In the genomic region with DNA sequence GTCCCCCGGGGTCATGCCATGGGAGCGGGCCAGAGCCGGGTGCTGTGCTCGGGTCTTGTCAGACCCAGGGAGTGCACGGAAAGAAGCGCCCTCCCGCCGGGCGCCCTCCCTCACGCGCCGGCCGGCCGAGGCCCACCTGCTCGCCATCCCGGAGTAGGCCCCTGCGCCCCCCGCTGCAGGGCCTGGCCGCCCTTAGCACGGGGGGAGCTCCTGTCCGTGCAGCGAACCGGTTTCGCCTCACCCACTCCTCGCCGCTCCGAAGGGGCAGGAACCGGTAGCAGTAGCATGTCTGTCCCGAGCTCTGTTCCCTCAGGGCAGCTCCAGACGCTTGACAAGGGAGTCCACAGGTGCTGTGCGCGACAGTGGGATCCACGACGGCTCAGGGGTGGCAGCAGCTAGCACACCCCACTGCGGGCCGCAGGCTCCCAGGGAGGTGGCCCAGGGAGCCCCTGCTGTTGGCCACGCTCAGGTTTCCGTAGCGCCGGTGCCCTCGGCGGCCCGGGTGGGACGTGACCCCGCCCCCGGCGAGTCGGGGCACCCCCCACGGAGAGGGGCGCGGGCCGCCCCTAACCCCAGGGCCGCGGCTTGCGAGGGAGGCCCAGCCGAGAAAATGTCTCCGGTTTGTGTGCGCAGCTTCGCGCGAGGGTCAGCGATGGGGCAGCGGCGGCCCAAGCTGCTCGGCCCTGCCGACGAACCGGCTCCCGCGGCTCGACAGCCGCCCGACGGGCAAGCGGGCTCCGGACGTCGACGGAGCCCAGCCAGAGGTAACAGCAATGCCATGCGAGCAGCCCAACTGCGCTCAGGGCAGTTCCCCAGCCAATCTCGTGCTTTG, we compare ENCODE assay signal across 8 mouse cellular contexts. TPM values are rescaled to one million over a fixed set of nuclear protein-coding genes. Genes with fewer than 3 reads are reported as not detected.
A peak's percentile ranks its signal among the peaks of the same experiment; 100 is the strongest.
DNase-seq lines count a peak whose midpoint lies in the region; ATAC-seq lines count a peak whose summit lies in the region.

A gene (minus strand): TSS at position 488 of the 832 bp plus-strand sequence.

- H3K36me3 ChIP-seq in intestine, embryonic 15.5 days, result no peaks in the 10 kb centered on the region

- H3K4me1 ChIP-seq in intestine, embryonic 15.5 days (replicated peaks), result peaks cover 14% of the 10 kb centered on the region

- H3K4me2 ChIP-seq in intestine, embryonic 15.5 days (replicated peaks), result peak within 1 kb of the TSS; percentile 90

- intact Hi-C loops in left cerebral cortex, postnatal 36 days (cut with DNase I), result loop anchor here (2.0 to 5.0 kb wide), 2 partner anchors 66 to 79 kb away; a partner anchor contains a TSS

- peak within 1 kb of the TSS; percentile 83 for H3K27ac ChIP-seq in intestine, embryonic 15.5 days

- ATAC-seq in intestine, embryonic 15.5 days, result peak; percentile 28; the same call in 1 of the 2 replicates

- peak; percentile 60 to 67 for DNase-seq in adrenal gland, adult 18-20 months (ENCODE audit: low spot score in 2 of 2)
- peak; percentile 68 for DNase-seq in embryo, embryonic 9.5 days (ENCODE audit: extremely low spot score)
- DNase-seq in gastrocnemius, postnatal 4 days (ENCODE audit: low spot score in 2 of 2), result peak; percentile 38 to 60
- peak; percentile 58 to 64 for DNase-seq in left cerebral cortex, postnatal 36 days (ENCODE audit: low spot score in 2 of 2)
- DNase-seq in mesoderm, embryonic 11.5 days (ENCODE audit: low read depth, low spot score), result peak; percentile 51
- DNase-seq in skeletal muscle tissue, adult 2 months (ENCODE audit: low read depth, low spot score), result peak; percentile 31
- DNase-seq in c-Kit-positive CD71-positive TER-119-positive erythroid progenitor cells, embryonic 14.5 days (ENCODE audit: low spot score), result no peak

- no peaks in the 10 kb centered on the region for H3K9me3 ChIP-seq in intestine, embryonic 15.5 days

- H3K9ac ChIP-seq in intestine, embryonic 15.5 days, result peak within 1 kb of the TSS; percentile 76

- 1% methylated on average over 82 of the region's 82 CpGs for WGBS in intestine, embryonic 15.5 days

- H3K27me3 ChIP-seq in intestine, embryonic 15.5 days (replicated peaks), result no peaks in the 10 kb centered on the region

- H3K4me3 ChIP-seq in intestine, embryonic 15.5 days (replicated peaks), result peak within 1 kb of the TSS; percentile 92

RNA-seq across cellular contexts. Expression of the gene that starts here (rescaled TPM):
- 100 to 1,000 TPM; 108 to 132 TPM for total RNA-seq in adrenal gland, adult 18-20 months (2021)
- 10 to 100 TPM; 50.9 to 66.8 TPM for total RNA-seq in gastrocnemius, postnatal 4 days (2021)
- polyA plus RNA-seq in intestine, embryonic 15.5 days (2015; fragmentation: Nextera tagmentation; extraction: Ambion mirVana), result 37.5 and 38.9 TPM in 2 replicates
- 10 to 100 TPM; 66.6 to 82.6 TPM for total RNA-seq in left cerebral cortex, postnatal 36 days (2021)
